Mouse (Mus musculus): ENCODE results near the gene Pou5f1.

- TF ChIP-seq POLR2A (IDR thresholded peaks at IDR 0.05; ENCODE audit: low read depth, low read length), result no peak
- TF ChIP-seq CTCF (conservative IDR thresholded peaks at IDR 0.05; ENCODE audit: insufficient read depth, insufficient read length, low read depth, low read length), result no peak
These were observed at the start of gene Pou5f1 for GRCm38 (mm10) chr17:35505776-35506175.
